Mouse (Mus musculus): Measurements from ENCODE around the gene Elmod3. TPM values are rescaled to one million over a fixed set of nuclear protein-coding genes. Genes with fewer than 3 reads are reported as not detected.
A peak's percentile ranks its signal among the peaks of the same experiment; 100 is the strongest.
"Not testable (repeated sequence)": the region's sequence is repeated elsewhere in the genome, so short reads cannot be mapped to it uniquely, and the experiment has no call there.

The Elmod3 gene
- total RNA-seq, 2 experiments from 2014 or later, result 18.0 to 18.3 TPM

DNA sequence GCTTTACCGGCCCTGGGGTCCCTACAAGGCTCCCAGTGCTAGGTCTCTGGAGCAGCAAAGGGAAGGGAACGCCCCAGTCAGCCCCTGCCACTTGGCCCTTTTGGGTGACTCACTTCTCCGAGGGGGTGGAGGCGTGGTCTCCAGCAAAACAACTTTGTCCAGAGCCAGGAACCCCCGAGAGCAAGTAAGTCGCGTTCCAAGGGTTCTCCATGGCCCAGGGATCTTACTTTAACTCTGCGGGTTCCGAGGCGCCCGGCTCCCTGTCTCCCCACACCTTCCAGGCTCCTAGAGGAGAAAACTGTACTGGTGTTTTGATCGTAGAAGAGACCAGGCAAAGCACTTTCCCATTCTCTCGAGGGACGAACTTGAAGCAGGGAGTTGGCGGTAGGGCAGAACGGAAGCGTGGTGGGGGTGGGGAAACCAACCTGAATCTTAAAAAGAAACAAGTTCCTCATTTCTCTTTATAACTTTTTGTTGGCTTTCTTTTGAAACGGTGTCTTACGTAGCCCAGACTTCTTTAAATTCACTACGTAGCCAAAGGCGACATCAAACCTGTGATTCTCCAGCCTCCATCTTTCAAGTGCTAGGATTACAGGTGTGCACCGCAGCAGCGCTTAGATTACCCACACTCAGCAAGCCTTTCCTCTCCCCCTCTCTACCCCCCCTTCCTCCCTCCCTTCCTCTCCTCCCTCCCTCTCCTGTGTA is 53.8 kb downstream of the Elmod3 start, which contains the start of gene Capg:
Capg (plus strand) TSS at position 109 of the 705 bp plus-strand sequence.
- DNase-seq (ENCODE audit: low spot score in 2 of 2), result no peak
- intact Hi-C loops (cut with DNase I), result no loop called here

DNA sequence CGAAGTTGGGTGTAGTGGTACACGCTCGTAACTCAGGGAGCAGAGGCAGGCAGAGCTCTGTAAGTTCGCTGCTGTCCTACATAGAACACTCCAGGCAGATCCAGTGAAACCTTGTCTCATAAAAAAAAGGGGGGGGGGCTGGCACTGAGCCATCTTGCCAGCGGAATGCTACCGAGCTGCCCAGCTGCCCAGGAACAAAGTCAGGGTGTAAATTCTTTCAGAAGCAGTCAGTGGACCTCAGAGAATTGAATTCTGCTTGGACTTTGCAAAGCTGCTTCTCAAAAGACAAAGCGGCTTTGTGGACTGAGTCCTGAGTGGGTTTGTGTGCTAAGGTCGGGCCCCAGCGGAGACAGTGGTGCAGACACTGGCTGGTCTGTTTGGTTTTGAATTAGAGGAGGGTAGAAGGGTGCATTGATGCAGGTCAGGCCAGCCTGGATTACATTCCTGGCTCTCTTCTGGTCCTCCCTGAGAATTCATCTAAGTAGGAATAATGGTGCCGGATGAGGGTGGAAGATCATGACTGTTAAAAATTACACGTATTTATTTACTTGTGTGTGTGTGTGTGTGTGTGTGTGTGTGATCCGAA is 54.9 kb downstream of the Elmod3 start:
- intact Hi-C loops (cut with DNase I), result no loop called here
- DNase-seq (ENCODE audit: low spot score in 2 of 2), result no peak

DNA sequence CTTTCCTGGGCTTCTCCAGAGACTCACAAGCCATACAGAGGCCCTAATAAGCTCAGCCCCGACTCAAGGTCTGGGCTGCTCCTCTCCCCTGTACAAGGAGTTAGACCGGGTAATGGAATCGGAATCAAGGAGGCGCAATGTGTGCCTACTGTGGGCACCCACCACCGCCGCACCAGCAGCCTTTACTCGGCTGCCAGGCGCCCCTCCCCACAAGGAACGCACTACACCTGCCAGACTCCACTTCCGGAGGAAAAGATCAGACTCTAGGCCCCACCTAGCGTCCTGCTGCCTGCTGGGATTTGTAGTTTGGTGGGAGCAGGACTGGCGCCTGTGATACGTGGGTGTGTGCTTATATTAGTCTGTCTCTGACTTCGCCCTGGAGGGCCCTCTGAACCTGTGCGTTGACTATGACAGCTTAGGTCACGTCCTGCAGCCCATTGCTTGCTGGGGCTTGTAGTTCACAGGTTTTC is 59.6 kb downstream of the Elmod3 start:
- intact Hi-C loops (cut with DNase I), result no loop called here
- peak; percentile 88 to 97 for DNase-seq (ENCODE audit: low spot score in 2 of 2)

DNA sequence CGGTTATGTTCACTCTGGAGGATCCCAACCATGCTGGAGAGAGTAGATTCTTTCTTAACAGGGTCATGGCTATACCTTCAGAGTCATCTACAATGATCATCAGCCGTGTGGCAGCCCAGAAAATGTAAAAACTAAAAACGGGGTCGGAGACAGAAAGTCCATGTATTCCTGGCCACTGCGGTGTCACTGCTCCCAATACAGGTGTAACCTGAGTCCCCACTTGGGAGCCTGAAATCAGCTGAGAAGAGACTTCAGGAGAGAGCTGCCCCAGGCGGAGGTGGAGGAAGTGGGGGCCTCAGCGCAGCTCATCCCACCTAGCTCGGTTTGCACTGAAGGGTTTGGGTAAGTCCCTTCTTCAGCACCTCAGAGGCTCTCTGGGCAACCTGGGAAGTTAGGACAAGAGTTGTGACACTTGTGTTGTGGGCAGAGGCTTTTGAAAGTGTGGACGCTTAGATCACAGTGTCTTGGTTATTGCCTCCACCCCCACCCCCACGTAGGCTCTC is 60.2 kb downstream of the Elmod3 start:
- intact Hi-C loops (cut with DNase I), result no loop called here
- DNase-seq (ENCODE audit: low spot score in 2 of 2), result no peak

DNA sequence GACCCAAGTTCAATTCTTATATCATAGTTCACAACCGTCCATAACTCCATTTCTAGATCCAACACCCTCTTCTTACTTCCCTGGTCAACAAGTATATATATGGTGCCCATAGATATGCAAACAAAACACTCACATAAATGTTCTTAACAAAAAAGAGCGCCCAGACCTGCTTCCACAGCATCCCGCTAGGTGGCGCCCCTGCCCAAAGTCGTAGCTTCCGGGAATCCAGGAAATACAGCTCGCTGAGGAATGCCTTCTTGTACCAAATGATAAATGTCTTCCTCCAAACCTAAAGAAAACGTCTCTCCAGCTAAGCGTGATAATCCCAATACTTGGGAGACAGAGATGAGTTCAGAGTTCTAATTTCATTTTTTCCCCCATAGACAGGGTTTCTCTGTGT is 63.0 kb downstream of the Elmod3 start:
- intact Hi-C loops (cut with DNase I), result loop anchor here (1.0 to 2.0 kb wide), 2 partner anchors 31 to 96 kb away; partner anchors contain the start of gene Mat2a

DNA sequence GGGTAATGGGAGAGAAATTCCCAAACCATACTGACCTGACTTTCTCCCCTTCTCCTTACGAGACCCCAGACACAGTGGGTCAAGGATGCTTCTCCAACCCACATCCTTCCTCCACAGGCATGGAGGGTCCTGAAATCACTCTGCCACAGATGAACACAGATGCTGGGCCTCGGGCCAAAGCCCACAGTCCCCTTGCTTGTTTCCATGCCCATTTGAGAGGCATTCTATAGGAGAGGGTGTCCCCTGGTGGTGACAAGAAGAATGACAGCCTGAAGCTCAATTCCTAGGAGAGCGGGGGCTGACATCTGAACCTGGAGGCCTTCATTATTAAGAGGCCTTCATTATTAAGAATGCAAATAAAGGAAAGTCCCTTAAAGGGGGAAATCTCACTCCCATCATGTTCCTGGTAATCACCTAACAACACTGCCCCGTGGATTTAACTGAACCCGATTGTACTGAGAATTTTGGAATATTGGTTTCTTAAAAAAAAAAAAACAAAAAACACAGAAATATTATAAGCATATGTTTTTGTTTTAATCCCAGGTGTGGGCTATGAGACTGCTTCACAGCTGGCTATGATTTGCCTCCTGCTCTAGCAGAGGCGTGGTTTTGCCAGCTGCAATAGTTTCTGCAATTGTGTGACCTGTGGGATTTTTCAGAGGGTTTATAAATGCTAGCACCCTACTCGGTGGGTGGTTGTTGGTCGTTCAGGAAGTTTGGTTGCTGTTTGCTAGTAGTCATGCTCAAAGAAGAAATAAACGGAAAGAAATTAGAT is 64.0 kb downstream of the Elmod3 start:
- DNase-seq (ENCODE audit: low spot score in 2 of 2), result peak; percentile 58 to 63
- intact Hi-C loops (cut with DNase I), result loop anchor here (1.0 to 2.0 kb wide), 2 partner anchors 95 to 106 kb away; partner anchors contain the start of gene Mat2a

More for the DNA sequence above, 63.0 kb downstream of the Elmod3 start:
- peak; percentile 66 to 81 for DNase-seq (ENCODE audit: low spot score in 2 of 2)

DNA sequence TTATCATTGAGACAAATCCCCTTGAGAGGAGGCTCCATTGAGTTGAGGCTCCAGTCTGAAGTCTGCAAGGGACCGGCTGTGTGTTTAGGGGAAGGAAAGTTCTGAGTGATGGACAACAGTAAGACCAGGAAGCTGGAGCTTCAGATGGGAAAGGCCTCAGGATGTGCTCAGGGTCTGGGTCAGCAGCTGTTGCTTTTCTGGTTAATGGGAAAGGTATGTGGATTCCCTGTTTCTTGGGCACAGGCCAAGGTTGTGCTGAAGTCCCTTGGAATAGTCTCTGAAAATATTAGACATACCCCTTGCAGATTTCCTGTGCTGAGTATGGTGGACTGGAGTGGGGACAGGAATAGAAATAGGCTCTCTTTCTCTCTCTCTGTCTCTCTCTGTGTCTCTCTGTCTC is 64.7 kb downstream of the Elmod3 start:
- DNase-seq (ENCODE audit: low spot score in 2 of 2); intact Hi-C loops (cut with DNase I): not testable (repeated sequence)

DNA sequence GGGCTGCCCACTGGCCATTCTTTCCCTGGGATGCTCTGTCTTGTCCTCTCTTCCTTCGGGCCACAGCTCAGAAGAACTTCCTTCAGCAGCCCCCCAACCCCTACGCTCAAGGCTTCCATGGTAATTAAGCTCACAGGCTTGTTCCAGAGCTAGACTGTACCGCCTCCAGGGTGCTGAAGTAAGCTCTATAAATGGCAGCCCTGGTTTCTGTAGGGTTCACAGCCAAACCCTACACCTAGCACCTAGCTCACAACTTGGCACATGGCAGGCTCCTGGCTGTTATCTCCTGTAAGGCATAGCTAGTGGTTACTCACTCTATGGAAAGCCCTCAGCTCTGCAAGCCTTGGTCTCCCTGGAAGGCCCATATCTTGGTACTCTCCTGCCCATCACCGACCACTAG is 65.6 kb downstream of the Elmod3 start:
- intact Hi-C loops (cut with DNase I), result no loop called here
- peak in 1 of 2 experiments; percentile 70 for DNase-seq (ENCODE audit: low spot score in 2 of 2)

DNA sequence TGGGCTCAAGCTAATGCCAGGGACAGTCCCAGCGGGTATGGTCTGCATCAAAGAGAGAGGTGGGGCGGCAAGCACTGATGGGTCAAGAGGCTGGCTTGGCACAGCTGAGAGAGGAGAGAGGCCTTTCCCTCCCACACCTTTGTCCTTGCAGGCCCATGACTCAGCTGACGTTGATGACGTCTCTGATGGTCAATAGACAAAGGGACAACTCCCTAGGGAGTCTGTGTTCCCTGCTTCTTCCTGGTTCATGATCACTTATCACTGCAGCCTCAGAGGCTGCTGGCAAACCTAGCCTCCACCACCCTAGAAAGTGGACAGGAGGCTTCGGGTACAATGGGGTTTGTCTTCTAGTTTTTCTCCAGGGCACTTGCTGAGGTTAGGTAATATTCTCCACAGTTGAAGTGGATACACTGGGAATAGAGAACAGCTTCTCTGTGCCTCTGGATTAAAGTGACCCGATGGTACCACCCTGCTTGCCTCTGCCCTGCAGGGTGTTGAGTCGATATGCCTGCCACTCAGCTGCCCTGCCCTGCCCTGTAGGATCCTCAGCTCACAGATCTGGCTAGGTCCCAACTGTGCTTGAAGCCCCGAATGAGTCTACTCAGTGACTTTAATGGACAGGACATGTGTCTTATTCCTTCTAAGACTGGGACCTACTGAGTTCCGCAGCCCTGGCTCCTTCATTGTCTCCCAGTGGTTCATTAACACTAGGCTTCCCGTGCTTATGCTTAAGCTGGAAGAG is 69.6 kb downstream of the Elmod3 start:
- intact Hi-C loops (cut with DNase I), result no loop called here
- DNase-seq (ENCODE audit: low spot score in 2 of 2), result no peak

DNA sequence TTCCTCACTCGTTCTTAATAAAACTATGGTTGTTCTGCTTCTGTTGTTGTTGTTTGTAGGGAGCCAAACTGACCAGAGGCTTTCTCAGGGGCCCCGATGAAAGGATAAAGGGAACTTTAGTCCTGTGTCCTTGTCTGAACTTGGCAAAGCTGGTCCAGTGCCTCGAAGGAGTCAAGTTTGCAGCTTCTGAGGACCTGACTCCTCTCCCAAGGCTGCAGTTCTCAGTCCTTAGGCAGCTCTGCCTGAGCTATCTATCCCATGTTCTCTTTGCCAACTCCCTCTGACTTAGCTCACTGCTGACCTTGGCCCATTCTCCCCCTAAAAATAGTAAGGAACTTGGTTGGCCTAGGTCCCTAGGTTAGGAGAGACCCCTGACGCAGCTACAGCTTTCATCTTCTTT is 71.1 kb downstream of the Elmod3 start:
- intact Hi-C loops (cut with DNase I), result no loop called here
- DNase-seq (ENCODE audit: low spot score in 2 of 2), result no peak

DNA sequence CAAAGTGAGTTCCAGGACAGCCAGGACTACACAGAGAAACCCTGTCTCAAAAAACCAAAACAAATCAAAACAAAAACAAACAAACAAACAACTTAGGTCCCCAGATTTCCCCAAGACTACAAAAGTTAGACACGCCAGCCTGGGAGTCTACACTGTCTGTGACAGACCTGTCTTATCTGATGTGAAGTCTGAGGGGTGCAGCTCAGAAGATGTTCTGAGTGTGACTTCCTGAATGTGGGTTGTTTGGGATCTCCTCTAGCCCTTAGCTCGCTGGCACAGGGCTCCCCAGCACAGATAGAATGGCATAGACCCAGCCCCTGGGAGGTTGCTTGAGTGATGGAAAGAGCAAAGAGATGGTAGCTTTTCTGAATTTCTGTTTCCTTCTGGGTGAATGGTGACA is 74.1 kb downstream of the Elmod3 start:
- intact Hi-C loops (cut with DNase I), result no loop called here
- DNase-seq (ENCODE audit: low spot score in 2 of 2), result no peak

DNA sequence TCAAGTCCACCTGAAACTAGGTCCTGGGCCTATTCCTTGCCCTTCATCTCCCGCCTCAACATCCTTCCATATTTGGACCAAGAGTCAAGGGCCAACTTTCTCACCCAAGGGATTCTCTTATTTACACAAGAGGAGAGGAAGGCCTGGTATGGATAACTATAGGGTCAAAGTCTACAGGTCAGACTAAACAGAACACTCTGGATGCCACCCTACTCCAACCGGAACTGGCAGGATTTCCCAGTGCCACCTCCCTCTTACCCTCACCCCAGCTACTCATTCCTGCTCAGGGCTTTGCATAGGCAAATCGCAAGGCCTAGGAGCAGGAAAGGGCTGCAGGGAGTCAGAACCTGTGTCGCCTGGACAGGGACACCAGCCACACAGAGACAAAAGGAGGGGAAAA is 75.0 kb downstream of the Elmod3 start:
- intact Hi-C loops (cut with DNase I), result no loop called here
- DNase-seq (ENCODE audit: low spot score in 2 of 2), result no peak

DNA sequence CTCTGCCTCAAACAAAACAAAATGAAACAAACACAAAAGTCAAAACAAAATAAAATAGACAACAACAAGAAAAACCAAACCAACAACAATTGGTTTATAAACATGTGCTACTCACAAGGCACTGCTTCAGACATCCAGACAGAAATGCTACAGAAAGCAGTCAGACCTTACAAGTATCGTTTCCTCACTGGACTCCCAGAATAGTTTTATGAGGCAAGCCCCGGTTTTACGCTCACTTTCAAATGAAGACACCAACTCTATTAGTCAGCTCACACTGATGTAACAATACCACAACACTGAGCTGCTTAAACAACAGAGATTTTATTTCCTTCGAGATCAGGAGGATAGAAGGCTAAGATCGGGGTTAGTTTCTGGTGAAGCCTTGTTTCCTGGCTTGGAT is 75.9 kb downstream of the Elmod3 start:
- DNase-seq (ENCODE audit: low spot score in 2 of 2), result no peak
- intact Hi-C loops (cut with DNase I), result no loop called here

DNA sequence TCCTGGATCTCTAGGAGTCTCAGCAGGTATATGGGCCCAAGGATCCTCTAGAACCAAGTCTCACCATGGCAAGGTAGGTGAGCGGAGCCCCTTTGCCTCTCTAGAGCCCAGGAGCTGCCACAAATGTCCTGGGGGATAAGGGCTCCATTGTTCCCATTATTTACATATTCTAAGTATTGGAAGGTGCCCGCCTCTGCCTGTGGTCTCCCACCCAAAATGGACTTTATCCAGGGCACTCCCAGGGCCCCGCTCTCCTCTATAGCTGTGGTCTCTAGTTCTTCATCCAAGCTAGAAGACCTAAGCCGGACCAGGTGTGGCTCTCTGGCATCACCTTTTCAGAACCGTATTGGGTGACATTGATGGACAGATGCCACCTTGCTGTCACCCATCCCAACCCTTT is 76.6 kb downstream of the Elmod3 start, which contains the start of gene Sh2d6:
Sh2d6 (minus strand) TSS at position 101 of the 400 bp plus-strand sequence.
- intact Hi-C loops (cut with DNase I), result no loop called here
- DNase-seq (ENCODE audit: low spot score in 2 of 2), result no peak

DNA sequence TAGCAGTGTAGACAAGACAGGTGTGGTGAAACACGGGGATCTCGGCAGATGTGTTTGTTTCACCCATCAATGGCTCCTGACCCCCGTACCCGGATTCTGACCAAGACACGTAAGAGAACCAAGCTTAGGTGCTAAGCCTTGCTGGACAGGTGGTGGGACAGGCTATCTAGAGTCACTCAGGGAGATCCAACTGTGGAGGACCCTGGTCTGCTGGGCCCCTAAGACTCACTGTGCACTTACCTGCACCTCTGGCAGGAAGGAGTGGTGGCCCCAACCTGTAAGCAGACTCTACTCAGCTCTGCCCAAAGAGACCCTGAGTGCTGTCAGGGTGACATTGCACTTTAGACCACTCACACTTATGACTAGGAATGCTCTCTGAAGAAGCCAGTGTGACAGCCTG is 77.3 kb downstream of the Elmod3 start:
- intact Hi-C loops (cut with DNase I), result no loop called here
- DNase-seq (ENCODE audit: low spot score in 2 of 2), result no peak

DNA sequence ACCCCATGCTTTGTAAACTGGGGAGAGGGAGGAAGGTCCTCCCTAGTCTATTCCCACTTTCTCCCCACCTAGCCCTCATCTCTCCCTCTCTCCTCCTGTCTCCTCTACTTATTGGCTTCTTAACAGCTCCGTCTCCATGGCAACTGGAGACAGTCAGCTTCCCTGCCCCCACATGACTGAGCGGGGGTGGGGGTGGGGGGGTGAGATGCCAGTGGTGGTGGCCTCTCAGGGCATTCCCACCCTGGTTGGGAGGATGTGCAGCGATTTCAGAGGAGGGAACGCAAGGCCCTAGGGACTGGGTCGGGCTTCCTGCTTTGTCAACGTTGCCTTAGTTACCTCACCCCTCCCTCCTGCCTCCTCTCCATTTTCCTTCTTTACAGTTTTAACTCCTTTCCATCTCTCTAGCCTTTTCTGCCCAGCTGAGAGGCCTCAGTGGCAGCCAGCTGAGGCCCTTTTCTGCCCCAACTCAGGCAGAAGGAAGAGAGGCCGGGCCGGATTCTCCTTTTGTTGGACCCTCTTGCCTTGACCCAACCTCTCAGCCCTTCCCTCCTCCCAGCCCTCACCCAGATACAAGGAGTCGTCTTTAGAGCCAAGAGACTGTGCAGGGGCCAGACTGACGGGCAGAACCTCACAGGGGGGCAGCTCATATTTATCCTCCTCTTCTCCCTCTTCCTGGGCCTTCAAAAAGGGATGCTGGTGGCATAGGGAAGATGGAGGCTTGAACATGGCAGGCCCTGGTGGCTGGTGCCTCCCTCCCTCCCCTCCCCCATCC is 78.1 kb downstream of the Elmod3 start:
- intact Hi-C loops (cut with DNase I), result no loop called here
- DNase-seq (ENCODE audit: low spot score in 2 of 2), result peak; percentile 63 to 77

DNA sequence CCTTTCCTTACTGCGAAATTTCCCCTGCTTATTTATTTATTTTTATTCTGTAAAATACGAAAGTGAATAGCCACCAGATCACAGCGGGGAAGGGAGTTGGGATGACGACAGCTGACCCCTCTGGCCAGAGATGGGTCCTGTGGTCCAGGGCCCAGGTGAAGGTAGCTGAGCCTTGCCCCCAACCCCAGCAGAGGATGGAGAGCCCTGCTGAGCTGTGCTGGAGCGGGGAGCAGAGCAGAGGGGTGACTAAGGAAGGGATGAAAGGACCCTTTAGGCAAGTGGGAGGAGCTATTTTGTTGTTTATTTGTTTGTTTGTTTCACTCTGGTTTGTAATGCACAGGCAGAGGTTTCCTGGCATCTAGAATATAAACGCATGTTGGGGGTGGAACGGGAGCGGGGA is 78.9 kb downstream of the Elmod3 start:
- DNase-seq (ENCODE audit: low spot score in 2 of 2), result no peak
- intact Hi-C loops (cut with DNase I), result no loop called here

DNA sequence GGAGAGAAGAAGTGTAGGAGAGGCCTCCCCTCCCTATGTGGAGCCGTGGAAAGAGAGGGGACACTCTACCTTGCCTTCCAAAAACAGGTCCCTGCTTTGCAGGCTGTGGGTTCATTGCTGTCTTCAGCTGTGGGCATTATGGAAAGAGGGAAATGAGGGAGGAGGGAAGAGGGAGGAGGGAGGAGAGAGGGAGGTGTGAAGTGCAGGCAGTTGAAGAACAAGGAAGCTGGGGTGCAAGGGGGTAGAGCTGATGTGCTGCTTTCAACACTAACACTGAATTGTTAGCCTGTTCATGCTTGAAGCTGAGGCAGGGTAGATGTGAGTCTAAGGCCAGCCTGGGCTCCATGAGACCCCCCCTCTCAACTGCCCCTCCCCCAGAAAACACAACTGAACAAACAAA is 79.4 kb downstream of the Elmod3 start:
- DNase-seq (ENCODE audit: low spot score in 2 of 2), result peak in 1 of 2 experiments; percentile 40
- intact Hi-C loops (cut with DNase I), result no loop called here

Measured in left cerebral cortex, postnatal 25 days (tissue).